Mouse (Mus musculus) stomach, postnatal 0 days (tissue): ENCODE results near the gene Gdf7.

ENCODE experiments used
- CTCF ChIP-seq: IDR thresholded peaks from 2 replicates; pipeline ENCODE4 v1.5.1; 2016; ENCODE audit warnings: antibody characterized with exemption, low read depth, mild to moderate bottlenecking, moderate library complexity
- EP300 ChIP-seq: optimal IDR thresholded peaks from 2 replicates; pipeline ENCODE3; 2016; ENCODE audit warnings: antibody characterized with exemption

DNA sequence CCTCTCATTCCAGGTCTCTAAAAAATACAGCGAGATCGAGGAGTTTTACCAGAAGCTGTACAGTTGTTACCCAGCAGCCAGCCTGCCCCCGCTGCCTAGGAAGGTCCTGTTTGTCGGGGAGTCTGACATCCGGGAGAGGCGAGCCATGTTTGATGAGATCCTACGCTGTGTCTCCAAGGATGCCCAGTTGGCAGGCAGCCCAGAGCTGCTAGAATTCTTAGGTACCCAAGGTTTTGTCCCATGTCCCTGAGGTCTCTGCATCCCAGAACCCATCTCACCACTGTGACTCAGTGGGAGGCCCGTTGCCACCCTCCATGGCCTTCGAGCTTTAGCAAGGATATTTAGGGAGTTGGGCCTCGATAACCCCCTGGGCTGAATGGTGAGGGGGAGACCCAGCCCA lies 19.8 kb upstream of the Gdf7 start:
- no peak for TF ChIP-seq CTCF
- TF ChIP-seq EP300, result no peak
